Mouse (Mus musculus): ENCODE data around the gene Emg1. TPM values are rescaled to one million over a fixed set of nuclear protein-coding genes. Genes with fewer than 3 reads are reported as not detected.

Emg1 gene
- polyA plus RNA-seq, 1 experiment from 2014 or later, result 93.9 TPM

GRCm38 (mm10) chr6:124665011-124665410 lies 47.0 kb downstream of the Emg1 start:
- ATAC-seq (ENCODE audit: low FRiP score, low TSS enrichment), result no peak
- H3K36me3 ChIP-seq (ENCODE audit: control insufficient read depth, insufficient read depth, low read length), result no peaks in the 10 kb centered on the region
- WGBS, result 91% methylated on average over 10 of the region's 10 CpGs

GRCm38 (mm10) chr6:124664256-124664655 lies 47.7 kb downstream of the Emg1 start:
- peak overlapping the region; percentile 75 for H3K4me2 ChIP-seq (replicated peaks; ENCODE audit: low read depth)
- no peak for DNase-seq (ENCODE audit: low spot score)
- no peaks in the 10 kb centered on the region for H3K4me1 ChIP-seq (replicated peaks; ENCODE audit: control insufficient read depth, insufficient read depth)
- no peaks in the 10 kb centered on the region for H3K36me3 ChIP-seq (ENCODE audit: control insufficient read depth, insufficient read depth, low read length)
- H3K9ac ChIP-seq (ENCODE audit: low read length), result no peak overlapping the region
- ATAC-seq (ENCODE audit: low FRiP score, low TSS enrichment), result no peak
- no peak for TF ChIP-seq CTCF (IDR thresholded peaks at IDR 0.05; ENCODE audit: low read depth)
- no peak for TF ChIP-seq EP300 (optimal IDR thresholded peaks at IDR 0.05)
- H3K27ac ChIP-seq (replicated peaks), result no peak overlapping the region
- H3K27me3 ChIP-seq (ENCODE audit: control insufficient read depth, insufficient read depth, low read length), result no peaks in the 10 kb centered on the region
- peak overlapping the region; percentile 72; the same call in 1 of the 2 replicates for H3K4me3 ChIP-seq (ENCODE audit: low read depth, low read length)
- WGBS, result 72% methylated on average over 7 of the region's 7 CpGs
- H3K9me3 ChIP-seq (ENCODE audit: control insufficient read depth, low read length), result no peaks in the 10 kb centered on the region

More at GRCm38 (mm10) chr6:124665011-124665410, 47.0 kb downstream of the Emg1 start:
- Histone ChIP-seq H3K4me3 (ENCODE audit: low read depth, low read length) (no peak overlapping the region), H3K27ac (replicated peaks) (no peak overlapping the region), H3K4me1 (replicated peaks; ENCODE audit: control insufficient read depth, insufficient read depth) (no peaks in the 10 kb centered on the region), H3K27me3 (ENCODE audit: control insufficient read depth, insufficient read depth, low read length) (no peaks in the 10 kb centered on the region), H3K4me2 (replicated peaks; ENCODE audit: low read depth) (no peak overlapping the region), H3K9me3 (ENCODE audit: control insufficient read depth, low read length) (no peaks in the 10 kb centered on the region), H3K9ac (ENCODE audit: low read length) (no peak overlapping the region)
- no peak for DNase-seq (ENCODE audit: low spot score)
- TF ChIP-seq CTCF (IDR thresholded peaks at IDR 0.05; ENCODE audit: low read depth) (no peak), EP300 (optimal IDR thresholded peaks at IDR 0.05) (no peak)

- TF ChIP-seq CTCF (IDR thresholded peaks at IDR 0.05; ENCODE audit: low read depth) (no peak), EP300 (optimal IDR thresholded peaks at IDR 0.05) (no peak)
- H3K27me3 ChIP-seq (ENCODE audit: control insufficient read depth, insufficient read depth, low read length), result no peaks in the 10 kb centered on the region
- no peaks in the 10 kb centered on the region for H3K9me3 ChIP-seq (ENCODE audit: control insufficient read depth, low read length)
- H3K4me1 ChIP-seq (replicated peaks; ENCODE audit: control insufficient read depth, insufficient read depth), result no peaks in the 10 kb centered on the region
- WGBS, result 13% methylated on average over 13 of the region's 13 CpGs
- no peak for ATAC-seq (ENCODE audit: low FRiP score, low TSS enrichment)
- no peak for DNase-seq (ENCODE audit: low spot score)
- peak overlapping the region; percentile 62 for H3K9ac ChIP-seq (ENCODE audit: low read length)
- H3K4me3 ChIP-seq (ENCODE audit: low read depth, low read length), result peak overlapping the region; percentile 72
- peak overlapping the region; percentile 75 for H3K4me2 ChIP-seq (replicated peaks; ENCODE audit: low read depth)
- H3K36me3 ChIP-seq (ENCODE audit: control insufficient read depth, insufficient read depth, low read length), result no peaks in the 10 kb centered on the region
- peak overlapping the region; percentile 81 for H3K27ac ChIP-seq (replicated peaks)
Observed at GRCm38 (mm10) chr6:124663424-124663795, 48.6 kb downstream of the Emg1 start.

GRCm38 (mm10) chr6:124662477-124663423 lies 49.2 kb downstream of the Emg1 start, which contains the start of gene Lpcat3:
Gene Lpcat3 (plus strand): TSS chr6:124663027.
- 1% methylated on average over 65 of the region's 87 CpGs for WGBS

GRCm38 (mm10) chr6:124661995-124662394 lies 50.0 kb downstream of the Emg1 start:
- WGBS, result 28% methylated on average over 6 of the region's 6 CpGs
- no peak for DNase-seq (ENCODE audit: low spot score)
- Histone ChIP-seq H3K4me1 (replicated peaks; ENCODE audit: control insufficient read depth, insufficient read depth) (no peaks in the 10 kb centered on the region), H3K4me3 (ENCODE audit: low read depth, low read length) (peak overlapping the region; percentile 72), H3K9ac (ENCODE audit: low read length) (0 out of 2 replicates have a peak overlapping the region, but pooled peaks have one; percentile 57), H3K36me3 (ENCODE audit: control insufficient read depth, insufficient read depth, low read length) (no peaks in the 10 kb centered on the region), H3K9me3 (ENCODE audit: control insufficient read depth, low read length) (no peaks in the 10 kb centered on the region), H3K27me3 (ENCODE audit: control insufficient read depth, insufficient read depth, low read length) (no peaks in the 10 kb centered on the region), H3K4me2 (replicated peaks; ENCODE audit: low read depth) (peak overlapping the region; percentile 75), H3K27ac (replicated peaks) (no peak overlapping the region; the same call in 1 of the 2 replicates)
- no peak for ATAC-seq (ENCODE audit: low FRiP score, low TSS enrichment)
- TF ChIP-seq CTCF (IDR thresholded peaks at IDR 0.05; ENCODE audit: low read depth), result no peak
- TF ChIP-seq EP300 (optimal IDR thresholded peaks at IDR 0.05), result no peak

More at GRCm38 (mm10) chr6:124662477-124663423, 49.2 kb downstream of the Emg1 start, which contains the start of gene Lpcat3:
- peak; percentile 98 for ATAC-seq (ENCODE audit: low FRiP score, low TSS enrichment)
- Histone ChIP-seq H3K27me3 (ENCODE audit: control insufficient read depth, insufficient read depth, low read length) (no peaks in the 10 kb centered on the region), H3K4me1 (replicated peaks; ENCODE audit: control insufficient read depth, insufficient read depth) (no peaks in the 10 kb centered on the region), H3K4me3 (ENCODE audit: low read depth, low read length) (peak within 1 kb of the TSS; percentile 72), H3K9ac (ENCODE audit: low read length) (peak within 1 kb of the TSS; percentile 62), H3K4me2 (replicated peaks; ENCODE audit: low read depth) (peak within 1 kb of the TSS; percentile 75), H3K9me3 (ENCODE audit: control insufficient read depth, low read length) (no peaks in the 10 kb centered on the region), H3K27ac (replicated peaks) (peak within 1 kb of the TSS; percentile 81), H3K36me3 (ENCODE audit: control insufficient read depth, insufficient read depth, low read length) (no peaks in the 10 kb centered on the region)
- TF ChIP-seq EP300 (optimal IDR thresholded peaks at IDR 0.05) (no peak), CTCF (IDR thresholded peaks at IDR 0.05; ENCODE audit: low read depth) (peak; percentile 78)
- DNase-seq (ENCODE audit: low spot score), result peak; percentile 100
